Mouse (Mus musculus): ENCODE data around the gene Hist1h4j. TPM values are rescaled to one million over a fixed set of nuclear protein-coding genes. Genes with fewer than 3 reads are reported as not detected.
A peak's percentile ranks its signal among the peaks of the same experiment; 100 is the strongest.
"Not testable (repeated sequence)": the region's sequence is repeated elsewhere in the genome, so short reads cannot be mapped to it uniquely, and the experiment has no call there.

The Hist1h4j gene
- polyA plus RNA-seq, 1 experiment from 2014 or later: 0.58 TPM

DNA sequence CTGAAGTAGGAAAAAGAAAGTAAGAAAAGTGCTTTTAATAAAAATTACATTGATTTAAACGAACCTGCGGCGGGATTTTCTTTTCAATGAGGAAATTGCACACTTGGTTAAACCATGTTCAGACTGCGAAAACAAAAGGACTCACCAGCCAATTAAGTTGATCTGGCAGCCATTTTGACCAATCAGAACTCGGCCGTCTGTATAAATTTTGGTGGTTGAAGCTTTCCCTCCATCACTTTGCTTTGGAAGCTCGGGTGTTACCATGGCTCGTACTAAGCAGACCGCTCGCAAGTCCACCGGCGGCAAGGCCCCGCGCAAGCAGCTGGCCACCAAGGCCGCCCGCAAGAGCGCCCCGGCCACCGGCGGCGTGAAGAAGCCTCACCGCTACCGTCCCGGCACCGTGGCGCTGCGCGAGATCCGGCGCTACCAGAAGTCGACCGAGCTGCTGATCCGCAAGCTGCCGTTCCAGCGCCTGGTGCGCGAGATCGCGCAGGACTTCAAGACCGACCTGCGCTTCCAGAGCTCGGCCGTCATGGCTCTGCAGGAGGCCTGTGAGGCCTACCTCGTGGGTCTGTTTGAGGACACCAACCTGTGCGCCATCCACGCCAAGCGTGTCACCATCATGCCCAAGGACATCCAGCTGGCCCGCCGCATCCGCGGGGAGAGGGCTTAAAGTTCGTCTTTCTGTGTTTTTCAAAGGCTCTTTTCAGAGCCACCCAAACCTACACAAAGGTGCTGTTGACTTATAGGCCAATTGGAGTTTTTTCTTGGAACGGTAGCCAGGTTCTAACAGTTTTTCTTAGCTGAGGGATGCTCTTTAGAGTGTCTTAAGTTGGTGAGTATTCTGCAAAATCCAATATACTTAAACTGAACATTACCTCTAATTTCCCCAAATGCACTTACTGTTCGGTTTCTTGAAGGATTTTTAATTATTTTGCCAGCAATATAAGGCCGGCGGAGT lies 17.2 kb upstream of the Hist1h4j start, which contains the start of gene Hist1h3h:
Gene Hist1h3h (plus strand): TSS at position 263 of the 961 bp plus-strand sequence.
- DNase-seq (ENCODE audit: low spot score): peak; percentile 87
- Histone ChIP-seq H3K4me1 (replicated peaks) (peaks cover 47% of the 10 kb centered on the region), H3K4me3 (peak within 1 kb of the TSS; percentile 59), H3K27ac (peak within 1 kb of the TSS; percentile 96)
- under 1% methylated on average over 34 of the region's 56 CpGs for WGBS
- not testable (repeated sequence) for H3K9me3 ChIP-seq; H3K36me3 ChIP-seq; H3K27me3 ChIP-seq (ENCODE audit: insufficient read depth, poor library complexity, severe bottlenecking)

DNA sequence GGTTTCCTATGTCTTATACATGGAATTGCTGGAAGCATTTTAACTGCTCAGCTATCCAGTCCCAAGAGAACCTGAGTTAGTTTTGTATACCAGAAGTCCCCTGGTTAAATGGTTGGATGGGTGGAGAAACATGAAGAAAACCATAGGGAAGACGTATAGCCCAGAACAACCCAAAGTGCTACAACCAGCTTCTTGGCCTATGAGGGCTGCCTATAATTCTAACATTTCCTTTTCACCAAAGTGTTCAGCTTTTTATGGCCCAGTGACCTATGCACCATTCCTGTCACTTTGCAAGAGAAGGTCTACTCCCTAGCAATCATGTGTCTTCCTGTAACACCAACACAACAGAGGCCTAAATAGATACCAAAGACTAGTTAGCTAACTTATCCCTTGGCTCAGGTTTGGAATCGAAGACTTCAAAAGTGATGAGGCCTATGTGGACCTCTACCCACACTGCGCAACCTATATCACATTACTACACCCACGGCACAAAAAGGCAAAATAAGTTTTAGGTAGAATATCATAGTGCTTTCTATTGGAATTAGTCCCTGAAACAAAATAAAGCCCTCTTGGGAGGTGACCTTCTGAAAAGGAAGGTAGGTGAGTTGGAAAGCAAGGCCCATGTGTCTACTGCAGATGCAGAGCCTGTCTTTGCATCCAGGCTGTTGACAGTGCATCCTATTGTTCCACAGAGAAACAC lies 16.3 kb upstream of the Hist1h4j start:
- Histone ChIP-seq H3K9me3 (no peaks in the 10 kb centered on the region), H3K4me3 (peak overlapping the region; percentile 58), H3K36me3 (no peaks in the 10 kb centered on the region), H3K4me1 (replicated peaks) (peaks cover 54% of the 10 kb centered on the region), H3K27me3 (ENCODE audit: insufficient read depth, poor library complexity, severe bottlenecking) (no peaks in the 10 kb centered on the region), H3K27ac (peak overlapping the region; percentile 96)
- 62% methylated on average over 4 of the region's 4 CpGs for WGBS
- DNase-seq (ENCODE audit: low spot score): peak; percentile 25

DNA sequence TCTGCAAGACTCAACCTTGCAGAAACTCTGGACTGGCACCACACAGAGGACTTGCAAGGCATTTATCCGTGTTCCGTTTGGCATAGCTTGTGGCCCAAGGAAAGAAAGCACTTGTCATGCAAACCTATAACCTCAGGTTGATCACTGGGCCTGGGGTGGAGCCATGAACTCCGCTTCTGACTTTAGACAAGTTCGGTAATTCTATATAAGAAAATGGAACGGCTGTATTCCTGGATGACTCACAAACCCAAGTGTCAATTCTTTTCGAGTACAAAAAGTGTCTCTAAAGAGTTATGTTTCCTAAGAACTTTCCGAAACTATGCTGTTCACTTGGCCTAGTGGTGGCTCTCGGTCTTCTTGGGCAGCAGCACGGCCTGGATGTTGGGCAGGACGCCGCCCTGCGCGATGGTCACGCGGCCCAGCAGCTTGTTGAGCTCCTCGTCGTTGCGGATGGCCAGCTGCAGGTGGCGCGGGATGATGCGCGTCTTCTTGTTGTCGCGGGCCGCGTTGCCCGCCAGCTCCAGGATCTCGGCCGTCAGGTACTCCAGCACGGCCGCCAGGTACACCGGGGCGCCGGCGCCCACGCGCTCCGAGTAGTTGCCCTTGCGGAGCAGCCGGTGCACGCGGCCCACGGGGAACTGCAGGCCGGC lies 13.6 kb upstream of the Hist1h4j start:
- DNase-seq (ENCODE audit: low spot score): peak; percentile 15
- not testable (repeated sequence) for H3K36me3 ChIP-seq; H3K27me3 ChIP-seq (ENCODE audit: insufficient read depth, poor library complexity, severe bottlenecking); H3K9me3 ChIP-seq
- WGBS: 2% methylated on average over 25 of the region's 44 CpGs
- H3K4me1 ChIP-seq (replicated peaks): peaks cover 45% of the 10 kb centered on the region
- H3K4me3 ChIP-seq: peak overlapping the region; percentile 52
- peak overlapping the region; percentile 96 for H3K27ac ChIP-seq

DNA sequence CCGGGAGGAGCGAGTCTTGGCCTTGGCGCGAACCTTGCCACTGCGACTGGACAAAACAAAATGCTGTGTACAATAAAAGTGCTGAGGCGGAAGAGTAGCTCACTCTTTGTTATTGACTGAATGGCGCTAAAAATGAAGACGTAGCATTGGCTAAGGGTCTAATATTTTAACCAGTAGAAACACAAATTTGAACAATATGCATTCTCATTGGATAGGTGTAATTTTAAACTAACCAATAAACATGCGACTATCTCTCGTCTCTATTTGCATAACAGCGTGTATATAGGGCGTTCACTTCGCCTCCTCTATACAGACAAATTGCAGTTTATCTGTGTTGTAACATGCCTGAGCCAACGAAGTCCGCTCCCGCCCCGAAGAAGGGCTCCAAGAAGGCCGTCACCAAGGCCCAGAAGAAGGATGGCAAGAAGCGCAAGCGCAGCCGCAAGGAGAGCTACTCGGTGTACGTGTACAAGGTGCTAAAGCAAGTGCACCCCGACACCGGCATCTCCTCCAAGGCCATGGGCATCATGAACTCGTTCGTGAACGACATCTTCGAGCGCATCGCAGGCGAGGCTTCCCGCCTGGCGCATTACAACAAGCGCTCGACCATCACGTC lies 13.0 kb upstream of the Hist1h4j start, which contains the start of gene Hist1h2bm:
Gene Hist1h2bm (plus strand): TSS at position 288 of the 616 bp plus-strand sequence.
- Histone ChIP-seq H3K4me3 (peak within 1 kb of the TSS; percentile 52), H3K27ac (peak within 1 kb of the TSS; percentile 96), H3K4me1 (replicated peaks) (peaks cover 45% of the 10 kb centered on the region)
- peak; percentile 81 for DNase-seq (ENCODE audit: low spot score)
- H3K9me3 ChIP-seq; H3K36me3 ChIP-seq; H3K27me3 ChIP-seq (ENCODE audit: insufficient read depth, poor library complexity, severe bottlenecking): not testable (repeated sequence)
- WGBS: under 1% methylated on average over 37 of the region's 37 CpGs

DNA sequence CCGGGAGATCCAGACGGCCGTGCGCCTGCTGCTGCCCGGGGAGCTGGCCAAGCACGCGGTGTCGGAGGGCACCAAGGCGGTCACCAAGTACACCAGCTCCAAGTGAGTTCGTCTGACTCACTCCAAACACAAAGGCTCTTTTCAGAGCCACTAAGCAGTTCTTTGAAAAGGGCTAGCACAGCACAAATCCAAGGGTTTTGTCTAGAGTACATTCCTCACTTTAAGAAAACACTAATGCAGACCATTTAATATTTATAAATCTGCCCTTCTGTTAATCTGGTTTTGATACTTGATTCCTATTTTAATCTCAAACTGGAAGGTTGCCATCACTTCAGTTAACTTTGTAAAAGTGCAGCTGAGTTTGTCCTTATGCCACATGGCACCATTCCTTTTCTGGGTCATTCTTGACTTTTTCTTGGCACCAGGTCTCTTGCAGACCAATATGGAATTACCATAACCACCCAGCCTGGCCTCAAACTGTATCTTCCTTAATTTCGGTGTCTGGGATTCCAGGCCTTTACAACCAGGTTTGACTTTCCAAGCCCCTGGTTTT lies 12.4 kb upstream of the Hist1h4j start:
- Histone ChIP-seq H3K9me3 (no peaks in the 10 kb centered on the region), H3K36me3 (no peaks in the 10 kb centered on the region)
- WGBS: 3% methylated on average over 11 of the region's 11 CpGs

DNA sequence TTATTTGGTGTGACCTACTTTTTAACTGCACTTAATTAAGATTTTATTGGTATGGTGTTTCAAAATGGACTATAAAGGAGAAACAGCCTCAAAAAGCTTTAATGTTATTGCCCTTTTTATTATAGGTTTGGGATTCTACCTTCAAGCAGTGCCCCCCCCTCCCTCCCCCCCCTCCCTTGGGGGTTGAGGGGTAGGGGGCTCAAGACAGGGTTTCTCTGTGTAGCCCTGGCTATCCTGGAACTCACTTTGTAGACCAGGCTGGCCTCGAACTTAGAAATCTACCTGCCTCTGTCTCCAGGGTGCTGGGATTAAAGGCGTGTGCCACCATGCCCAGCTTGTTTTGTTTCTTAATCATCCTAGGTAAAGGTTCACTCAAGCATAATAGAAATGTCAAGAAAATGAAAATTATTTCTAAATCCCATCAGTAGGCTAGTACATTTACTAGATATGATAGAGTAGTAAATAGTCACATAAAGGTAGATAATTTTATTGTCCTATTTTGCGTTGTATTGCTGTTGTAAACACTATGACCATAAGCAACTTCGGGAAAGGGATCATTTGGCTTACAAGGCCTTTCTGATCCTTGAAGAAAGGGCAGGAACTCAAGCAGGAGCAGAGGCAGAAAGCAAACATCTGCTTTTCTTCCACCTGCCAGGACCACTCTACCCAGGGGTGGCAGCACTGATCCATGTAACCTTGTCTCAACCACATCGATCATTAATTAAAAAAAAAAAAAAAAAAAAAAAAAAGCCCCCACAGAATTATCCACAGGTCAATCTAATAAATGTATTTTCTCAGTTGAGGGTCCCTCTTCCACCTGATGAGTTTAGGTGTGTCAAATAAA lies 11.6 kb upstream of the Hist1h4j start:
- DNase-seq (ENCODE audit: low spot score): peak; percentile 34
- H3K9me3 ChIP-seq: no peaks in the 10 kb centered on the region
- no peaks in the 10 kb centered on the region for H3K27me3 ChIP-seq (ENCODE audit: insufficient read depth, poor library complexity, severe bottlenecking)
- peak overlapping the region; percentile 91 for H3K27ac ChIP-seq
- H3K36me3 ChIP-seq: no peaks in the 10 kb centered on the region
- peaks cover 52% of the 10 kb centered on the region for H3K4me1 ChIP-seq (replicated peaks)
- 32% methylated on average over 5 of the region's 5 CpGs for WGBS
- peak overlapping the region; percentile 52 for H3K4me3 ChIP-seq

More for the DNA sequence above, 12.4 kb upstream of the Hist1h4j start:
- peak; percentile 35 for DNase-seq (ENCODE audit: low spot score)
- peak overlapping the region; percentile 52 for H3K4me3 ChIP-seq
- peak overlapping the region; percentile 91 for H3K27ac ChIP-seq
- H3K4me1 ChIP-seq (replicated peaks): peaks cover 48% of the 10 kb centered on the region
- H3K27me3 ChIP-seq (ENCODE audit: insufficient read depth, poor library complexity, severe bottlenecking): no peaks in the 10 kb centered on the region

DNA sequence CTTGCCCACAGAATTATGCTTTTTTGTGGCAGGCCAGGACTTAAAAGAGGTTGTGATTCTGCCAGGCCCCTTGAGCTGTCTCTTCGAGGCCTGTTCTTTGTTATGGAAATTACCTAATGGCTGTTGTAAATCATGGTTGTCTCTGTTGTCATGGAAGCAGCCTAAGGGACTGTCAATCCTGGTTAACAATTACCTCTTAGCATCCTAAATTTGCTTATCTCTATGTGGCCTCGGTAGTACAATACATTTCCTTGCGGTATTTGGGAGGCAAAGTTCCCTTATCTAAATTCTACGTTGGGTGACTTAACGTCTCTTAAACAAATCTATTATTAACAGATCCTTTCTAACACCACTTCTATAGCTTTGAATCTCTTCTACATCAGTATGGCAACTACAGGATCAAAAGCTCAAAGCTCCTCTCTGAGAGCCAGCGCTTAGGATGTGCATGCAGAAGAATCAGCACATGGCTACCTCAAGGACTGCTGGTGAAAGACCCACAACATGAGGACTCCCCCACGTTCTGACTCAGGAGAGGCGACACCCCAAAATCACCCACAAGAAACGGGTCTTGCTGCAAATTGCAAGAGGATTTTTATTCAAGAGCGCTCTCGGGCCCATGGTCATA lies 6.8 kb upstream of the Hist1h4j start:
- no peak overlapping the region for H3K4me3 ChIP-seq
- no peaks in the 10 kb centered on the region for H3K36me3 ChIP-seq
- H3K4me1 ChIP-seq (replicated peaks): peaks cover 21% of the 10 kb centered on the region
- WGBS: 22% methylated on average over 11 of the region's 11 CpGs
- no peaks in the 10 kb centered on the region for H3K9me3 ChIP-seq
- peak overlapping the region; percentile 81 for H3K27ac ChIP-seq
- H3K27me3 ChIP-seq (ENCODE audit: insufficient read depth, poor library complexity, severe bottlenecking): no peaks in the 10 kb centered on the region
- DNase-seq (ENCODE audit: low spot score): no peak

DNA sequence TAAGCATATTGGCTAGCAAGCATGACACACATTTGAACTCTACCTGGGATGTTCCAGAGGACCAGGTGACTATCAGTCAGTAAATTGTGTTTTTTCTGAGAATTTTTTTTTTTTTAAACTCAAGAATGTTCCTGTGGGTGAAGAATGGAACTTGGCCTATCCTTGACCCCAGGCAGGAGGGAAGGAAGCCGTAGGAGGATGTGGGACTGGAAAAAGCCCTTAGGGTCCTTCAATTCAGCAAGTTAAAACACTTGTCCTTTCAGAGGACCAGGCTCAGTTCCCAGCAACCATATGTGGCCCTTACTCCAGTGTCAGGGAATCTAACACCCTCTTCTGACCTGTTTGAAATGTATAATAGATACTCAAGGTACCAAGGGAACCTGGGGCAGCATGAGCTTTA lies 5.3 kb upstream of the Hist1h4j start:
- H3K4me3 ChIP-seq: no peak overlapping the region
- H3K27me3 ChIP-seq (ENCODE audit: insufficient read depth, poor library complexity, severe bottlenecking): no peaks in the 10 kb centered on the region
- H3K4me1 ChIP-seq (replicated peaks): peaks cover 32% of the 10 kb centered on the region
- H3K27ac ChIP-seq: no peak overlapping the region
- H3K9me3 ChIP-seq: no peaks in the 10 kb centered on the region
- 56% methylated on average over 1 of the region's 1 CpGs for WGBS
- H3K36me3 ChIP-seq: no peaks in the 10 kb centered on the region
- no peak for DNase-seq (ENCODE audit: low spot score)

DNA sequence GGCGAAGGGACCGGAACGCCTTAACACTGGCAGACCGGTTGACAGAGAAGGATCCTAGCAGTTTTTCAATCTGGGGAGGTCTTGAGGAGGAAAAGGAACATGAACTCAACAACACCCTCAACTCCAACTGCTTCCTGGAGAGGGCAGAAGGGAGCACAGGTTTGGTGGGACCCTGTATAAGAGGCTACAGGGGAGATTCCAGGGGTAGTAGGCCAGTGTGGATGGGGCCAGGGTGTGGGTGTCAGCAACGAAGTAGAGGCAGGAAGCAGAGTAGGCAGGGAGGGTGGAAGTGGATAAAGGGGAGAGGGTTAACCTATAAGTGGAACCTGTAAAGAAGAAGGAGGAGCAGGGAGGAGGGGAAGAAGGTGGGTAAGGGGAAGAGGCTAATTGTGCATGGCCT lies 1.4 kb upstream of the Hist1h4j start:
- Histone ChIP-seq H3K4me1 (replicated peaks) (peaks cover 20% of the 10 kb centered on the region), H3K36me3 (no peaks in the 10 kb centered on the region), H3K4me3 (peak overlapping the region; percentile 59; the same call in 1 of the 2 replicates), H3K27ac (peak overlapping the region; percentile 99), H3K9me3 (no peaks in the 10 kb centered on the region), H3K27me3 (ENCODE audit: insufficient read depth, poor library complexity, severe bottlenecking) (no peaks in the 10 kb centered on the region)
- DNase-seq (ENCODE audit: low spot score): peak; percentile 53
- 67% methylated on average over 5 of the region's 5 CpGs for WGBS

DNA sequence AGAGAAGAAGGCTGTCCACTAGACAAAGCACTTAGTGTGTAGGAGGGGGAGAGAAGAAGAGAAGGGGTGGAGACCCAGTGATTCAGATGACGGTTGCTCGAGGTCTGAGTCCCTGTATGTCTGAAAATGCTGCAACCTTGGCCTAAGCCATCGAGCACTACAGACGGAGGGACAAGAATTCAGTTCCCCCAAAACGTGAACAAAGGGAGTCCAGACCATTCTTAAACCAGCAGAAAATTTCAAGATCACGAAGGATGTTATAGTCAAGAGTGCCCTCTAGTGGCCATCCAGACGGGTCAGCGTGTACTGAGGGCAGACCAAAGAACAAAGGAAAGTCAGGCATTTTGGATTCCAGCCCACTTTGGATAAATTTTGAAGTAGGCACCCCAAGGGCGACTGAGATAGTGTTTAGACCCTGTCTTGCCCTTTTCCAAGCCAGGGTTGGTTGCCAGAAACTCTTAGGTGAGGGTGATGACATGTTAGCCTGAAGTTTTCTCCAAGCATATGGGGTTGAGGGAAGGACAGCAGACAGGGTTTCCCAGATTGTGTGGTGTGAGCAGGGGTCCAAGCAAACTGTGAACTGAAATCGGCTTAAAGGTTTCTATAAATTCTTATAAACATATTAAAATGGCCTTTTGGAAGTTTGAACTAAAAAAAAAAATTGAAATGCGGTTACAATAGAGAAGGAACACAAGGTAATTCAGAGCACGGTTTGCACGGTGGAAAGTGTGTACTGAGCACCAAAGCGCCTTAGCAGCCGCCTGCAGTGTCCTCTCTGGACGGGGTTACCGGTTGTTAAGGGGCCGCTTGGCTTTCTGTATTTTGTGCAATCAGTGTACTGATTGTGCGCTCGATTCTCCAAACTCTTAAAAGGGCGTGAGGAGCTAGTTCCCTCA lies 606 bp upstream of the Hist1h4j start:
- Histone ChIP-seq H3K27ac (peak overlapping the region; percentile 99), H3K9me3 (no peaks in the 10 kb centered on the region), H3K27me3 (ENCODE audit: insufficient read depth, poor library complexity, severe bottlenecking) (no peaks in the 10 kb centered on the region), H3K4me3 (peak overlapping the region; percentile 59), H3K36me3 (no peaks in the 10 kb centered on the region), H3K4me1 (replicated peaks) (peaks cover 20% of the 10 kb centered on the region)
- WGBS: under 1% methylated on average over 21 of the region's 21 CpGs
- DNase-seq (ENCODE audit: low spot score): peak; percentile 83
